Mouse (Mus musculus) myocyte (in vitro differentiated cells): ENCODE results near the gene Capn11.

Experiments used
- CEBPB ChIP-seq: IDR thresholded peaks from 2 replicates; pipeline ENCODE4 v1.6.1; 2011; ENCODE audit warnings: mild to moderate bottlenecking, moderate library complexity; ENCODE audit not compliant: poor library complexity, insufficient read depth, severe bottlenecking
- E2F4 ChIP-seq: IDR thresholded peaks from one replicate; pipeline ENCODE4 v1.6.1; 2011; ENCODE audit warnings: mild to moderate bottlenecking, control low read depth, moderate library complexity; ENCODE audit not compliant: insufficient read depth
- MAX ChIP-seq: IDR thresholded peaks from one replicate; pipeline ENCODE4 v1.6.1; 2011; ENCODE audit warnings: low read depth, mild to moderate bottlenecking, control low read depth
- MYOD1 ChIP-seq, 3 experiments: IDR thresholded peaks; one replicate each; pipeline ENCODE4 v1.6.1; 2011; ENCODE audit warnings: control low read depth in 2 of 3, low read depth in 2 of 3, mild to moderate bottlenecking in 2 of 3, moderate library complexity in 1 of 3; ENCODE audit not compliant: insufficient read length in 2 of 3, control insufficient read depth in 1 of 3
- POLR2A ChIP-seq: IDR thresholded peaks from one replicate; pipeline ENCODE4 v1.6.1; 2011; ENCODE audit warnings: low read depth, mild to moderate bottlenecking, control low read depth, moderate library complexity; ENCODE audit not compliant: insufficient read length
- SRF ChIP-seq: IDR thresholded peaks from one replicate; pipeline ENCODE4 v1.6.1; 2011; ENCODE audit warnings: low read depth; ENCODE audit not compliant: control insufficient read depth, insufficient read length

GRCm38 (mm10) chr17:45702254-45702653 lies 43.1 kb upstream of the Capn11 start:
- TF ChIP-seq SRF (no peak), POLR2A (no peak), MYOD1 (IDR thresholded peaks at IDR 0.05; ENCODE audit: control insufficient read depth in 1 of 3, insufficient read length in 2 of 3, low read depth in 2 of 3) (no peak), MAX (no peak), CEBPB (no peak), E2F4 (no peak)
